Mouse (Mus musculus) ES-Bruce4 (cell line): ENCODE results near the gene Gm815. TPM values are rescaled to one million over a fixed set of nuclear protein-coding genes. Genes with fewer than 3 reads are reported as not detected.

Experiments
- H3K27ac ChIP-seq: 2 replicates; pipeline ENCODE4 v1.5.1; 2012; ENCODE audit warnings: low read length, inconsistent platforms; ENCODE audit not compliant: insufficient read depth
- H3K27me3 ChIP-seq: 2 replicates; pipeline ENCODE4 v1.6.1; 2012; ENCODE audit warnings: mild to moderate bottlenecking, low read length, inconsistent platforms; ENCODE audit not compliant: control insufficient read depth, poor library complexity, insufficient read depth, severe bottlenecking
- H3K36me3 ChIP-seq: 2 replicates; pipeline ENCODE4 v1.6.1; 2012; ENCODE audit warnings: inconsistent platforms, mild to moderate bottlenecking, low read length, moderate library complexity; ENCODE audit not compliant: control insufficient read depth, poor library complexity, insufficient read depth, severe bottlenecking
- H3K4me1 ChIP-seq: one replicate; pipeline ENCODE4 v1.8.1; 2011; ENCODE audit warnings: low read length; ENCODE audit not compliant: control insufficient read depth, insufficient read depth
- H3K4me3 ChIP-seq: 2 replicates; pipeline ENCODE4 v1.5.1; 2011; ENCODE audit warnings: low read depth, mild to moderate bottlenecking, low read length
- H3K9ac ChIP-seq: 2 replicates; pipeline ENCODE4 v1.6.1; 2012; ENCODE audit warnings: low read depth, mild to moderate bottlenecking, inconsistent platforms; ENCODE audit not compliant: poor library complexity, severe bottlenecking
- H3K9me3 ChIP-seq: replicated peaks from 2 replicates; pipeline ENCODE4 v1.6.1; 2012; ENCODE audit warnings: mild to moderate bottlenecking, low read length, inconsistent platforms; ENCODE audit not compliant: control insufficient read depth, poor library complexity, insufficient read depth, severe bottlenecking
- CTCF ChIP-seq: IDR thresholded peaks from one replicate; pipeline ENCODE4 v1.8.1; 2011; ENCODE audit warnings: low read depth, low read length
- EP300 ChIP-seq: IDR thresholded peaks from 2 replicates; pipeline ENCODE4 v1.6.1; 2011; ENCODE audit warnings: low read depth, low read length; ENCODE audit not compliant: insufficient read depth
- POLR2A ChIP-seq: IDR thresholded peaks from one replicate; pipeline ENCODE4 v1.8.1; 2011; ENCODE audit warnings: low read length; ENCODE audit not compliant: insufficient read depth
- polyA plus RNA-seq: library from polyadenylated mRNA; stranded (reverse); fragments of >200 nt; gene quantifications from 2 replicates; pipeline ENCODE4 v1.2.4, GENCODE M21; 2011; ENCODE audit warnings: low read depth; ENCODE audit not compliant: missing spikeins, insufficient read depth, insufficient read length

The Gm815 gene
- polyA plus RNA-seq, 1 experiment: not detected

- H3K9me3 ChIP-seq: no peaks in the 10 kb centered on the region
- no peak overlapping the region for H3K27ac ChIP-seq
- H3K4me3 ChIP-seq: no peak overlapping the region
- no peaks in the 10 kb centered on the region for H3K36me3 ChIP-seq
- H3K9ac ChIP-seq: no peak overlapping the region
- no peak for TF ChIP-seq CTCF
- H3K27me3 ChIP-seq: no peaks in the 10 kb centered on the region
- no peaks in the 10 kb centered on the region for H3K4me1 ChIP-seq
These were observed 2.5 kb downstream of the Gm815 start for GRCm38 (mm10) chr19:26888171-26888570.

GRCm38 (mm10) chr19:26891306-26891964 lies 5.8 kb downstream of the Gm815 start:
- no peak for TF ChIP-seq CTCF
- no peak for TF ChIP-seq POLR2A
- no peak for TF ChIP-seq EP300
- no peak overlapping the region for H3K4me3 ChIP-seq

GRCm38 (mm10) chr19:26892861-26893260 lies 7.2 kb downstream of the Gm815 start:
- Histone ChIP-seq H3K36me3 (no peaks in the 10 kb centered on the region), H3K27me3 (no peaks in the 10 kb centered on the region), H3K9ac (no peak overlapping the region), H3K4me3 (no peak overlapping the region), H3K4me1 (no peaks in the 10 kb centered on the region), H3K9me3 (no peaks in the 10 kb centered on the region), H3K27ac (no peak overlapping the region)
- TF ChIP-seq EP300 (no peak), CTCF (no peak)

More at GRCm38 (mm10) chr19:26891306-26891964, 5.8 kb downstream of the Gm815 start:
- H3K36me3 ChIP-seq: no peaks in the 10 kb centered on the region
- no peaks in the 10 kb centered on the region for H3K27me3 ChIP-seq
- H3K27ac ChIP-seq: no peak overlapping the region
- no peak overlapping the region for H3K9ac ChIP-seq
- no peaks in the 10 kb centered on the region for H3K9me3 ChIP-seq
- H3K4me1 ChIP-seq: no peaks in the 10 kb centered on the region

DNA sequence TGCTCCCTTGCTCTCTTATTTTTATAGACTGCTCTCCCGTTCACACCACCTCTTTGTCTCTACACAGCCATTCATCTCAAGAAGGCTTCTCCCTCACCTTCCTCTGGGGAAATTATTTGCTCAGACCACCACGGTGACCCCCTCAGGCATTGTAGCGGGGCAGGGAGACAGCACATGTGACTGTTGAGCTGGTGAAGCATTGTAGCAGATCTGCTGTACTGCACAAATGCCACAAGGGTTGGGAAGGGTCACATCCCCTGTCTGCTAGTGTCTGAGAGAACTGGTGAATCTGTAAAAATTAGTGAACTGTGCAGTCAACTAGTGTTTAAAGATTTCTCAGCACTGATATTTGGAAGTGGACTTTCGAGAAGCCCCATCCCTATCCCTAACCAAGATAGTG lies 16.5 kb downstream of the Gm815 start:
- Histone ChIP-seq H3K9ac (no peak overlapping the region), H3K4me3 (no peak overlapping the region), H3K27ac (no peak overlapping the region), H3K27me3 (no peaks in the 10 kb centered on the region), H3K4me1 (no peaks in the 10 kb centered on the region), H3K36me3 (no peaks in the 10 kb centered on the region), H3K9me3 (no peaks in the 10 kb centered on the region)
- TF ChIP-seq POLR2A (no peak), EP300 (no peak), CTCF (no peak)

DNA sequence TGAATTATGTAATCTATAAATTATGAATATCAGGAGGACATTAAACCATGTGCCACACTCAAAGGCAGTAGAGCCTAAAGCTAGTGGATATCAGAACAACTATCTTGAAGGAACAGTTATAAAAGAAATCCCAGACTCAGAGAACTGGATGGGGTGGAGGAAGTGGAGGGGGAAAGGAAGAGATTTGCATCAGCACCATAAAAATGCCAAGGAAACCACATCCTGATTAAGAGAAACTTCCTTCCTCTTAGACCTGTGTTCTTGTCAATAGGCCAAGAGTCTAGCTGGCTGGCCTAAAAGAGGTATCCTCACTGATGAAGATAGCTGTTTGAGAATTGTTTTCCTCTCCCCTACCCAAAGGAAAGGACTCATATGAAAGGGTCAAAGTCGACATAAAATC lies 28.6 kb downstream of the Gm815 start:
- no peaks in the 10 kb centered on the region for H3K36me3 ChIP-seq
- no peaks in the 10 kb centered on the region for H3K9me3 ChIP-seq
- no peaks in the 10 kb centered on the region for H3K4me1 ChIP-seq
- H3K4me3 ChIP-seq: no peak overlapping the region
- H3K27me3 ChIP-seq: no peaks in the 10 kb centered on the region
- no peak overlapping the region for H3K27ac ChIP-seq
- H3K9ac ChIP-seq: no peak overlapping the region
- TF ChIP-seq CTCF: no peak
- no peak for TF ChIP-seq POLR2A
- TF ChIP-seq EP300: no peak

- no peak for TF ChIP-seq EP300
- no peak for TF ChIP-seq CTCF
- TF ChIP-seq POLR2A: no peak
- H3K4me3 ChIP-seq: no peak overlapping the region
- H3K36me3 ChIP-seq: no peaks in the 10 kb centered on the region
These were observed 35.1 kb downstream of the Gm815 start for GRCm38 (mm10) chr19:26920816-26921215.

More at GRCm38 (mm10) chr19:26920816-26921215, 35.1 kb downstream of the Gm815 start:
- H3K9ac ChIP-seq: no peak overlapping the region
- no peaks in the 10 kb centered on the region for H3K27me3 ChIP-seq
- no peak overlapping the region for H3K27ac ChIP-seq
- no peaks in the 10 kb centered on the region for H3K9me3 ChIP-seq
- H3K4me1 ChIP-seq: no peaks in the 10 kb centered on the region
